Mouse (Mus musculus) kidney, postnatal 0 days (tissue): ENCODE data around the gene Ddx3x. TPM values are rescaled to one million over a fixed set of nuclear protein-coding genes. Genes with fewer than 3 reads are reported as not detected.
A peak's percentile ranks its signal among the peaks of the same experiment; 100 is the strongest.
"Not testable (repeated sequence)": the region's sequence is repeated elsewhere in the genome, so short reads cannot be mapped to it uniquely, and the experiment has no call there.

Experiments
- ATAC-seq: fragments of 200-750 bp; cut with Nextera tagmentation; replicated peaks from 2 replicates; pipeline ENCODE4 v1.8.0; 2017; ENCODE audit warnings: low read depth, moderate number of reproducible peaks, moderate TSS enrichment, moderate library complexity; ENCODE audit not compliant: low FRiP score
- DNase-seq: peaks from one replicate; pipeline ENCODE4 v3.0.0-alpha.2; 2016; ENCODE audit warnings: low spot score
- H3K27ac ChIP-seq: fragments of 300-500 bp; sonication (generic); 2 replicates; pipeline ENCODE4 v1.5.1; 2014; ENCODE audit warnings: mild to moderate bottlenecking
- H3K27me3 ChIP-seq: fragments of 300-500 bp; sonication (generic); 2 replicates; pipeline ENCODE4 v1.6.1; 2014; ENCODE audit warnings: low read length, mixed read lengths; ENCODE audit not compliant: insufficient read depth
- H3K36me3 ChIP-seq: fragments of 300-500 bp; sonication (generic); 2 replicates; pipeline ENCODE4 v1.6.1; 2014; ENCODE audit warnings: low read length, mixed read lengths; ENCODE audit not compliant: insufficient read depth
- H3K4me1 ChIP-seq: fragments of 300-500 bp; sonication (generic); replicated peaks from 2 replicates; pipeline ENCODE4 v1.6.1; 2014; ENCODE audit warnings: antibody characterized with exemption, low read length, mixed read lengths; ENCODE audit not compliant: insufficient read depth
- H3K4me2 ChIP-seq: fragments of 300-500 bp; sonication (generic); 2 replicates; pipeline ENCODE4 v1.6.1; 2014; ENCODE audit warnings: mild to moderate bottlenecking, low read length, moderate library complexity, mixed read lengths
- H3K4me3 ChIP-seq: fragments of 300-500 bp; sonication (generic); replicated peaks from 2 replicates; pipeline ENCODE4 v1.5.1; 2014; ENCODE audit warnings: low read depth, low read length
- H3K9ac ChIP-seq: fragments of 300-500 bp; sonication (generic); 2 replicates; pipeline ENCODE4 v1.6.1; 2014; ENCODE audit warnings: low read depth, low read length
- H3K9me3 ChIP-seq: fragments of 300-500 bp; sonication (generic); replicated peaks from 2 replicates; pipeline ENCODE4 v1.6.1; 2016; ENCODE audit warnings: low read length, inconsistent platforms, mixed read lengths
- CTCF ChIP-seq: IDR thresholded peaks from 2 replicates; pipeline ENCODE4 v1.5.1; 2016; ENCODE audit warnings: antibody characterized with exemption, low read depth, mild to moderate bottlenecking, moderate library complexity
- WGBS: fragments of 180-500 bp; shearing (Covaris S2); extraction: QIAGEN DNeasy Blood & Tissue Kit; methylation state at CpG from one replicate; pipeline ENCODE4 v1.1.7; 2014; 5-methylcytosine and 5-hydroxymethylcytosine counted together
- polyA plus RNA-seq: library from polyadenylated mRNA; unstranded; fragments of >200 nt; fragmentation: Nextera tagmentation; extraction: Ambion mirVana; gene quantifications from 2 replicates; pipeline ENCODE4 v1.2.1, GENCODE M21; 2015

Ddx3x gene
- polyA plus RNA-seq, 1 experiment from 2014 or later: 104 TPM

DNA sequence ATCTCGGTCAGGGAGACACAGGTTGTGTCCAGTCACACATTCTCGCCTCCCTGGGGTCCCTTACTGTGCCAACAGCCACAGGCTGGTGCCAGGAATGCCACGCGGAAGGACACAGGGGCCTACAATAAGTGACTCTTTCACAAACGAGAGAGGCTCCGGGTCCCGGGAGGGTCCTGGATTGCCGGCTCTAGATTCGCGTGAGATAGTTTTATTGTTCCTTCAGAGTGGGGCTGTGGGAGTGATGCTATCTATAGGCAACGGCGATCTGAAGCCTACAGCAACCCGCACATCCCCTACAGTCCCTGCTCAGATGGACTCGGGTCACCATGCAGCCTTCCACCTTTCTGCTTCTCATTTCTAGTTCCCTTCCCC lies 747 bp upstream of the Ddx3x start:
- WGBS: 2% methylated on average over 14 of the region's 14 CpGs
- peak overlapping the region; percentile 95 for H3K4me3 ChIP-seq
- H3K9me3 ChIP-seq: no peaks in the 10 kb centered on the region
- no peak for TF ChIP-seq CTCF
- no peaks in the 10 kb centered on the region; the same call in 1 of the 2 replicates for H3K4me1 ChIP-seq
- DNase-seq (no peak), ATAC-seq (no peak)
- peak overlapping the region; percentile 98 for H3K9ac ChIP-seq
- H3K36me3 ChIP-seq: peaks cover 3% of the 10 kb centered on the region; the same call in 1 of the 2 replicates
- H3K27ac ChIP-seq: peak overlapping the region; percentile 99
- peak overlapping the region; percentile 77 for H3K4me2 ChIP-seq
- H3K27me3 ChIP-seq: no peaks in the 10 kb centered on the region

DNA sequence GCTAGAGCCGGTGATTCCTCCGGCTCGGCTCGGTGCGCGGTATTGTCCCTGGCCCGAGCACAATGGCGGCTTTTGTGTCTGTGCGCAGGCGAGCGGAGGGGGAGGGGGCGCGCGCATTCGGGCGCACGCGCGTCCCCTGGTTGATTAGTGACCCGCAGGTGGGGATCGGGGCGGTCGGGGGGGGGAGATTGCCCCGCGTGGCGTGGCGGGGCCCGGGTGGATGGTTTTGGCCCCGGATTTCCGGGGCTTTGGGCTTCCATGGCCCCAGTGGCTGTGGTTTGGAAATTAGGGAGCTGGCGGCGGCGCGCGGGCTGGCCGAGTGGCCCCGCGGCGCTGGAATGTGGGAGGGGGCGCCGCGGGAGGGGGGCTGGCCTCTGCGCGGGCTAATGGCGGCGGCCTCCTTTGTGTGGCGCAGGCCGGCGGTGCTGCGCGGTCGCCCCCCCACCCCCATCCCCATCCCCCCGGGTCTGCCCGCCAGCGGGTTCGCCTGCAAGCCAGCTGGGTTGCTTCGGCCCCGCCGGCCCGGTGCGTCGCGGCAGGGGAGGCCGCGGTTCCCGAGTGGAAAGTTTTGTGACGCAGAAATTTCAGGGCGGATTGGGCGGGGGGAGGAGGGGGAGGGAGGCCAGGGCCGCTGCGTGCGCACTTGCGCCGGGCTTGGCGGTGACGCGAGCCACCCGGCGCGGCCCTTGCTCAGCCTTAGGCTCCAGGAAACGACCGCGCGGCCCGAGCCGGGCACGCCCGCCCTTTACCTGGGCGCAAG lies 739 bp downstream of the Ddx3x start:
- H3K27me3 ChIP-seq: no peaks in the 10 kb centered on the region
- peak; percentile 66 for DNase-seq
- peak overlapping the region; percentile 98 for H3K9ac ChIP-seq
- peaks cover 9% of the 10 kb centered on the region for H3K36me3 ChIP-seq
- H3K4me3 ChIP-seq: peak overlapping the region; percentile 95
- TF ChIP-seq CTCF: no peak
- peak overlapping the region; percentile 99 for H3K27ac ChIP-seq
- peak overlapping the region; percentile 77 for H3K4me2 ChIP-seq
- H3K9me3 ChIP-seq: no peaks in the 10 kb centered on the region
- ATAC-seq: peak; percentile 76
- 1% methylated on average over 60 of the region's 89 CpGs for WGBS
- no peaks in the 10 kb centered on the region; the same call in 1 of the 2 replicates for H3K4me1 ChIP-seq

DNA sequence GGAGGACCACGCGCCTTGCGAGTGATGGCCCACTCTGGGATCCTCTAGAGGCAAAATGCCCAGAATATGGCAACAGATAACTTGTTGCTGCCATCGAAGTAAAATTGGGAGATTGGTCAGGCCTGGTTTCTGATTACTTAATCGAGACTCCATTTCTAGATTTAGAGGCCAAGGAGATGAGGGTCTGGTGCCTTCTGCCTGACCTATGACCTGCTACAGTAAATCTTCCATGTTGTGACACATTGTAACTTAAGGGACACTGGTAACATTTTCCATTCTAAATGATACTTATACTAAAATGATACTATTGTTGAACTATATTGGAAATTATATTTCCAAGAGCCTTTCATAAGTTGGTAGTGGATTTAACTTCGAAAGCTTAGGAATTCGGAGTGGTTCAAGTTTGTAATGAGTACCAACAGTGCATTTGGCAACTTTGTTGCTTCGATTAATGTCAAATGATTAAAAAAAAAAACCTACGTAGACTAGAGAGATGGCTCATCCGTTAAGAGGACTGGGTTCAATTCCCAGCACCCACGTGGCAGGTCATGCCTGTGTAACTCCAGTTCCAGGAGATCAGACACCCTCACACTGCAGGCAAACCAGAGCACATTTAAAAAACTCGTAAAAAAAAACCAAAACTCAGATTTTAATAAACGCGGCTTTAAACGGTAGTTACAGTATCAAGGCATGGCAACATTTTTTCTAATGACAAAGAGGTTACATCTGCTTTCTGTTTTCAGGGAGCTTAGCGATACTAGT lies 1.5 kb downstream of the Ddx3x start:
- no peak for TF ChIP-seq CTCF
- Histone ChIP-seq H3K36me3 (peaks cover 12% of the 10 kb centered on the region), H3K4me3 (peak overlapping the region; percentile 95), H3K9ac (peak overlapping the region; percentile 98), H3K4me2 (peak overlapping the region; percentile 77), H3K4me1 (no peaks in the 10 kb centered on the region; the same call in 1 of the 2 replicates), H3K9me3 (no peaks in the 10 kb centered on the region), H3K27ac (peak overlapping the region; percentile 99), H3K27me3 (no peaks in the 10 kb centered on the region)
- DNase-seq: no peak
- WGBS: 15% methylated on average over 16 of the region's 16 CpGs
- ATAC-seq: no peak

DNA sequence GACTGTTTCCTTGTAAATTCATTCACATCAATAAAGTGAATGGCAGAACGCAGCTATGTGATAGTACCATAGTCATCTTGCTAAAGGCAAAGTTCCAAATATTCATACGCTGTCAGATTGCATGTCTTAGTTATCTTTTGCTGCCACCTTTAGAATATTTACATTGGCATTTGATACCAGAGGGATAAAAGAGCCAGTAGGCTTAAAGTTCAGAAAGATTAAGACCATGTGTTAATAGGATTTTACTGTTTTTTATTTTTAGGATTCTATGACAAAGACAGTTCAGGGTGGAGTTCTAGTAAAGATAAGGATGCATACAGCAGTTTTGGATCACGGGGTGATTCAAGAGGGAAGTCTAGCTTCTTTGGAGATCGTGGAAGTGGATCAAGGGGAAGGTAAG lies 5.0 kb downstream of the Ddx3x start:
- no peak overlapping the region for H3K9ac ChIP-seq
- no peaks in the 10 kb centered on the region for H3K4me1 ChIP-seq
- no peak for TF ChIP-seq CTCF
- 85% methylated on average over 4 of the region's 4 CpGs for whole genome bisulfite sequencing
- peaks cover 35% of the 10 kb centered on the region for H3K36me3 ChIP-seq
- H3K4me3 ChIP-seq: no peak overlapping the region
- H3K27ac ChIP-seq: no peak overlapping the region
- no peaks in the 10 kb centered on the region for H3K27me3 ChIP-seq
- ATAC-seq (no peak), DNase-seq (no peak)
- H3K9me3 ChIP-seq: no peaks in the 10 kb centered on the region
- H3K4me2 ChIP-seq: no peak overlapping the region

DNA sequence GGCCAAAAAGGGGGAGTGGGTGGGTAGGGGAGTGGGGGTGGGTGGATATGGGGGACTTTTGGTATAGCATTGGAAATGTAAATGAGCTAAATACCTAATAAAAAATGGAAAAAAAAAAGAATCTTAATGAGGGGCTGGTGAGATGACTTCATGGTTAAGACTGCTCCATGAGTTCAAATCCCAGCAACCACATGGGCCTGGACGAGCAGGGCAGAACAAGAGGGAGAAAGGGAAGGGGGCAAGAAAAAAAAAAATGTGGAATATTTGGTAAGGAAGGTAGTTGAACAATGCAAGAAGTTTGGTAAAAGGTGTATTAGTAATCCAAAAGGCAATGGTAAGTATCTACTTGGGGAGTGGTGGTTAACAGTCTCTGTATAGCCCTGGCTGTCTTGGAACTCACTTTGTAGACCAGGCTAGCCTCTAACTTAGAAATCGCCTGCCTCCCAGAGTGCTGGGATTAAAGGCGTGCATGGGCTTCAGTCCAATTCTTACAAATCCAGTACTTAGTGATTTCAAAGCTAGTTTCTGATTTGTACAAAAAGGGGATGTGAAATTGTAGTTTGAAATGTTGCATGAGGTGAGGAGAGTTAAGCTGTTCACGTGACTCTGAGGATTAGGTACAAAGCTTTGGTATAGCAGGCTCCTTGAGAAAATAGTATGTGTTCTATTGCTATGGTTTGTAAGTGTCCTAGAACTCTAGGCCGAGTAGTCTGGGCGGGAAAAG lies 13.9 kb downstream of the Ddx3x start:
- no peak overlapping the region for H3K4me3 ChIP-seq
- no peak for TF ChIP-seq CTCF
- H3K27me3 ChIP-seq: no peaks in the 10 kb centered on the region
- ATAC-seq: peak; percentile 70; the same call in 1 of the 2 replicates
- H3K4me1 ChIP-seq: no peaks in the 10 kb centered on the region
- H3K27ac ChIP-seq: no peak overlapping the region
- WGBS: 61% methylated on average over 6 of the region's 6 CpGs
- H3K9ac ChIP-seq: no peak overlapping the region
- H3K4me2 ChIP-seq: no peak overlapping the region
- no peaks in the 10 kb centered on the region for H3K9me3 ChIP-seq
- 0 out of 2 replicates have a peak, but pooled peaks cover 12% of the 10 kb centered on the region for H3K36me3 ChIP-seq
- no peak for DNase-seq

DNA sequence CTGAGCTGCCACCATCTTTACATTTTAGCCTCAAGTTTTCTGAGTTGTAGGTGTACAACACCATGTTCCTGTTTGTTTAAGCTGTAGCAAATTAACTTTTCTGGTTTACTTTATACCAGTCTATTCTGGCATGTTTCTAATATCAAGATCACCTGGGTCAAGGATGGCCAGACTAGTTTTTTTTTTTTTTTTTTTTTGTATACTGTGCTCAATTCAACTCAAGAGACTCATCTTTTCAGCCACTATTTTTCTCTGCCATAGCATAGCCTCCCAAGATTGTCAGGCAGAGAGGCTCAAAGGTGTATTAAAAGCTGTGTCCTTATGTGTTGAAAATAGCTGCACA lies 14.4 kb downstream of the Ddx3x start:
- H3K4me2 ChIP-seq: no peak overlapping the region
- TF ChIP-seq CTCF: no peak
- 0 out of 2 replicates have a peak, but pooled peaks cover 10% of the 10 kb centered on the region for H3K36me3 ChIP-seq
- H3K4me1 ChIP-seq: no peaks in the 10 kb centered on the region
- H3K9me3 ChIP-seq: no peaks in the 10 kb centered on the region
- H3K9ac ChIP-seq: no peak overlapping the region
- H3K27ac ChIP-seq: no peak overlapping the region
- DNase-seq: no peak
- no peaks in the 10 kb centered on the region for H3K27me3 ChIP-seq
- H3K4me3 ChIP-seq: no peak overlapping the region
- no peak for ATAC-seq

DNA sequence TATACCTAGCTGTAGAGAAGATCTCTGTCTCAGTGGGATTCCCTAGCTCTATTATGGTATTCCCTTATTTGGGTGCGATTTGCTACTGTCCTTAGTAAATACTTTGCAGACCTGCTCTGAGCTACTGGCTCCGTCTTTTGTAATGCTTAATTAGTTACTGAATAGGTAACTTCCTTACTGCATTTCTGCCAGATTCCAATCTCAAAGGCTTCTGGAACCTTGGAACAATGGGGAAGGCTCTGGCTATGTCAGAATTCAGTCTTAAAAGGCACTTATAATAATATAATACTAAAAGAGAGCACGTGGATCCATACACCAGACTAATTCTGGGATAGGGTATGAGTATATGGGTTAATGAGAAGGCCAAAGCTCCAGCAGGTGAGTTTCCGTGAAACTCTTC lies 15.5 kb downstream of the Ddx3x start:
- ATAC-seq, DNase-seq: not testable (repeated sequence)
- 26% methylated on average over 4 of the region's 4 CpGs for WGBS

More for the DNA sequence above, 15.5 kb downstream of the Ddx3x start:
- not testable (repeated sequence) for H3K27me3 ChIP-seq, H3K36me3 ChIP-seq, H3K4me1 ChIP-seq, H3K4me3 ChIP-seq, H3K27ac ChIP-seq, H3K9ac ChIP-seq, H3K4me2 ChIP-seq, H3K9me3 ChIP-seq
